Mouse (Mus musculus) T-helper 1 cell (primary cell): Measurements from ENCODE around the gene Camta2.

ENCODE experiments used
- in situ Hi-C: fragments of 300-600 bp; cut with MboI, MseI; formaldehyde crosslinking; loops from one replicate; pipeline ENCODE4 v1.15.1; 2025; ENCODE audit warnings: high pct_unique_total_duplicates

Gene Camta2

GRCm38 (mm10) chr11:70687601-70688199 lies at the start of gene Camta2:
TSS of gene Camta2 (minus strand) at chr11:70688105.
- in situ Hi-C loops: loop anchor here (5.0 kb wide), 1 partner anchor 70 kb away; no protein-coding TSS in a partner anchor

- in situ Hi-C loops: no loop called here
These were observed 45.4 kb upstream of the Camta2 start for GRCm38 (mm10) chr11:70733256-70733655.

GRCm38 (mm10) chr11:70731178-70731577 lies 43.3 kb upstream of the Camta2 start:
- in situ Hi-C loops: no loop called here

- in situ Hi-C loops: no loop called here
These were observed 42.6 kb upstream of the Camta2 start for GRCm38 (mm10) chr11:70730427-70731038.

GRCm38 (mm10) chr11:70727385-70727784 lies 39.5 kb upstream of the Camta2 start:
- in situ Hi-C loops: no loop called here

GRCm38 (mm10) chr11:70726585-70726984 lies 38.7 kb upstream of the Camta2 start:
- in situ Hi-C loops: no loop called here

GRCm38 (mm10) chr11:70724706-70725105 lies 36.8 kb upstream of the Camta2 start:
- in situ Hi-C loops: no loop called here

GRCm38 (mm10) chr11:70721072-70721471 lies 33.2 kb upstream of the Camta2 start:
- in situ Hi-C loops: no loop called here

- in situ Hi-C loops: no loop called here
These were observed 32.7 kb upstream of the Camta2 start for GRCm38 (mm10) chr11:70720567-70720966.

GRCm38 (mm10) chr11:70718481-70718880 lies 30.6 kb upstream of the Camta2 start:
- in situ Hi-C loops: no loop called here

- in situ Hi-C loops: no loop called here
These were observed 27.9 kb upstream of the Camta2 start for GRCm38 (mm10) chr11:70715832-70716231.

GRCm38 (mm10) chr11:70713222-70713621 lies 25.3 kb upstream of the Camta2 start:
- in situ Hi-C loops: no loop called here

GRCm38 (mm10) chr11:70711026-70711425 lies 23.1 kb upstream of the Camta2 start:
- in situ Hi-C loops: no loop called here

GRCm38 (mm10) chr11:70706127-70706526 lies 18.2 kb upstream of the Camta2 start:
- in situ Hi-C loops: no loop called here

GRCm38 (mm10) chr11:70702781-70703180 lies 14.9 kb upstream of the Camta2 start:
- in situ Hi-C loops: no loop called here

GRCm38 (mm10) chr11:70701984-70702733 lies 14.3 kb upstream of the Camta2 start:
- in situ Hi-C loops: no loop called here

GRCm38 (mm10) chr11:70701221-70701955 lies 13.5 kb upstream of the Camta2 start:
- in situ Hi-C loops: no loop called here

- in situ Hi-C loops: no loop called here
These were observed 12.7 kb upstream of the Camta2 start for GRCm38 (mm10) chr11:70700613-70701012.

GRCm38 (mm10) chr11:70699722-70700556 lies 12.0 kb upstream of the Camta2 start, which contains the start of the genes Inca1 and Kif1c:
TSS of gene Inca1 (minus strand) at chr11:70700155.
TSS of gene Kif1c (plus strand) at chr11:70700548.
- in situ Hi-C loops: no loop called here

GRCm38 (mm10) chr11:70699051-70699450 lies 11.1 kb upstream of the Camta2 start:
- in situ Hi-C loops: no loop called here

GRCm38 (mm10) chr11:70697376-70697775 lies 9.5 kb upstream of the Camta2 start:
- in situ Hi-C loops: no loop called here
